Mouse (Mus musculus) megakaryocyte, embryonic 14.5 days (primary cell): Measurements from ENCODE around the gene Rpp25.

Experiments
- FLI1 ChIP-seq: IDR thresholded peaks from 2 replicates; pipeline ENCODE4 v1.6.1; 2012; ENCODE audit warnings: low read length, inconsistent platforms, mixed read lengths
- GATA1 ChIP-seq: IDR thresholded peaks from 3 replicates; pipeline ENCODE4 v1.6.1; 2012; ENCODE audit warnings: mixed read lengths, low read length, inconsistent platforms, borderline replicate concordance

DNA sequence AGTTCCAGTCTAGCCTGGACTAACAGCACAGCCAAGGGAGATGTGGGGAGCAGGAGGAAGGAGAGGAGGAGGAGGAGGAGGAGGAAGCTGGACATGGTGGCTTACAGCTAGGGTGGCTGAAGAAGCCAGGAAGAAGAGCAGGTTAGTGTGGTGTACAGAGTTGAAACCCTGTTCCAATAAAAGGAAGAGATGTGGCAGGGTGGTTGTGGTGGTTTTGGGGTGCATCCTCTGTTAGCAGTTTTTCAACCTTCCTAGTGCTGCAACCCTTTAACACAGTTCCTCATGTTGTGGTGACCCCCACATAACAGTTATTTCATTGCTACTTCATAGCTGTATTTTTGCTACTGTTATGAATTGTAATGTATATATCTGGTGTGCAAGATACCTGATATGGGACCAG is 20.6 kb downstream of the Rpp25 start:
- no peak for TF ChIP-seq GATA1
- TF ChIP-seq FLI1: no peak
